Mouse (Mus musculus) lung, embryonic 16.5 days (tissue): ENCODE results near the gene Gnb1l. TPM values are rescaled to one million over a fixed set of nuclear protein-coding genes. Genes with fewer than 3 reads are reported as not detected.

Experiments used
- ATAC-seq: fragments of 200-750 bp; cut with Nextera tagmentation; 2 replicates; pipeline ENCODE4 v1.8.0; 2017; ENCODE audit warnings: low read depth, mild to moderate bottlenecking, moderate library complexity
- H3K27ac ChIP-seq: fragments of 300-500 bp; sonication (generic); 2 replicates; pipeline ENCODE4 v1.5.1; 2014; ENCODE audit warnings: mild to moderate bottlenecking, control low read depth, low read length
- H3K27me3 ChIP-seq: fragments of 300-500 bp; sonication (generic); 2 replicates; pipeline ENCODE4 v1.6.1; 2014; ENCODE audit warnings: low read depth, low read length, mixed read lengths; ENCODE audit not compliant: control insufficient read depth, insufficient read depth
- H3K36me3 ChIP-seq: fragments of 300-500 bp; sonication (generic); 2 replicates; pipeline ENCODE4 v1.6.1; 2014; ENCODE audit warnings: low read length; ENCODE audit not compliant: control insufficient read depth, insufficient read depth
- H3K4me1 ChIP-seq: fragments of 300-500 bp; sonication (generic); replicated peaks from 2 replicates; pipeline ENCODE4 v1.6.1; 2014; ENCODE audit warnings: low read length, mixed read lengths; ENCODE audit not compliant: control insufficient read depth, insufficient read depth
- H3K4me2 ChIP-seq: fragments of 300-500 bp; sonication (generic); 2 replicates; pipeline ENCODE4 v1.6.1; 2014; ENCODE audit warnings: low read depth, low read length, control low read depth
- H3K4me3 ChIP-seq: fragments of 300-500 bp; sonication (generic); 2 replicates; pipeline ENCODE4 v1.5.1; 2014; ENCODE audit warnings: mild to moderate bottlenecking, low read length, control low read depth
- H3K9ac ChIP-seq: fragments of 300-500 bp; sonication (generic); 2 replicates; pipeline ENCODE4 v1.6.1; 2014; ENCODE audit warnings: low read length, control low read depth
- H3K9me3 ChIP-seq: fragments of 300-500 bp; sonication (generic); 2 replicates; pipeline ENCODE4 v1.6.1; 2016; ENCODE audit warnings: low read length; ENCODE audit not compliant: control insufficient read depth
- WGBS: fragments of 180-500 bp; shearing (Covaris S2); extraction: QIAGEN DNeasy Blood & Tissue Kit; methylation state at CpG from one replicate; pipeline ENCODE4 v1.1.7; 2014; 5-methylcytosine and 5-hydroxymethylcytosine counted together
- polyA plus RNA-seq: library from polyadenylated mRNA; unstranded; fragments of >200 nt; fragmentation: Nextera tagmentation; extraction: Ambion mirVana; gene quantifications from 2 replicates; pipeline ENCODE4 v1.2.1, GENCODE M21; 2015

Gene Gnb1l
- 14.1 and 14.3 TPM in 2 replicates for polyA plus RNA-seq

GRCm38 (mm10) chr16:18498558-18498990 is at the start of gene Gnb1l, which contains the start of gene Rtl10:
TSS of gene Gnb1l (plus strand) at chr16:18498713.
TSS of gene Rtl10 (plus strand) at chr16:18498901.
- H3K27me3 ChIP-seq, result no peaks in the 10 kb centered on the region
- H3K36me3 ChIP-seq, result peaks cover 6% of the 10 kb centered on the region
- H3K9me3 ChIP-seq, result no peaks in the 10 kb centered on the region
- peak within 1 kb of the TSS; percentile 91 for H3K9ac ChIP-seq
- peak; percentile 98 for ATAC-seq
- WGBS, result under 1% methylated on average over 47 of the region's 51 CpGs
- H3K27ac ChIP-seq, result peak within 1 kb of the TSS; percentile 91
- peaks cover 14% of the 10 kb centered on the region for H3K4me1 ChIP-seq
- peak within 1 kb of the TSS; percentile 96 for H3K4me3 ChIP-seq
- peak within 1 kb of the TSS; percentile 87 for H3K4me2 ChIP-seq

- H3K9me3 ChIP-seq, result no peaks in the 10 kb centered on the region
- H3K27me3 ChIP-seq, result no peaks in the 10 kb centered on the region
- H3K9ac ChIP-seq, result no peak overlapping the region
- no peak overlapping the region for H3K4me2 ChIP-seq
- H3K4me1 ChIP-seq, result no peaks in the 10 kb centered on the region; the same call in 1 of the 2 replicates
- no peak overlapping the region for H3K4me3 ChIP-seq
- H3K27ac ChIP-seq, result no peak overlapping the region
- no peak for ATAC-seq
- H3K36me3 ChIP-seq, result no peaks in the 10 kb centered on the region
- 87% methylated on average over 4 of the region's 4 CpGs for WGBS
Measured at GRCm38 (mm10) chr16:18449005-18449404, 49.5 kb upstream of the Gnb1l start.

- no peaks in the 10 kb centered on the region for H3K27me3 ChIP-seq
- no peaks in the 10 kb centered on the region for H3K36me3 ChIP-seq
- H3K9ac ChIP-seq, result no peak overlapping the region
- ATAC-seq, result 0 out of 2 replicates have a peak, but pooled peaks have one; percentile 39
- no peak overlapping the region for H3K4me2 ChIP-seq
- 48% methylated on average over 9 of the region's 9 CpGs for WGBS
- H3K9me3 ChIP-seq, result no peaks in the 10 kb centered on the region
- no peak overlapping the region for H3K27ac ChIP-seq
- H3K4me3 ChIP-seq, result no peak overlapping the region
- no peaks in the 10 kb centered on the region; the same call in 1 of the 2 replicates for H3K4me1 ChIP-seq
Measured at GRCm38 (mm10) chr16:18451486-18452181, 46.9 kb upstream of the Gnb1l start.

GRCm38 (mm10) chr16:18452361-18452862 is 46.1 kb upstream of the Gnb1l start:
- WGBS, result 77% methylated on average over 8 of the region's 8 CpGs
- no peak overlapping the region for H3K4me3 ChIP-seq

GRCm38 (mm10) chr16:18453846-18454245 is 44.7 kb upstream of the Gnb1l start:
- WGBS, result 47% methylated on average over 5 of the region's 5 CpGs
- Histone ChIP-seq H3K9ac (no peak overlapping the region), H3K27ac (no peak overlapping the region), H3K36me3 (no peaks in the 10 kb centered on the region), H3K4me2 (no peak overlapping the region), H3K27me3 (no peaks in the 10 kb centered on the region), H3K9me3 (no peaks in the 10 kb centered on the region), H3K4me3 (no peak overlapping the region), H3K4me1 (peaks cover 1% of the 10 kb centered on the region)
- ATAC-seq, result no peak

More at GRCm38 (mm10) chr16:18452361-18452862, 46.1 kb upstream of the Gnb1l start:
- no peaks in the 10 kb centered on the region for H3K27me3 ChIP-seq
- H3K36me3 ChIP-seq, result no peaks in the 10 kb centered on the region
- H3K9ac ChIP-seq, result no peak overlapping the region
- H3K4me2 ChIP-seq, result no peak overlapping the region
- H3K4me1 ChIP-seq, result no peaks in the 10 kb centered on the region; the same call in 1 of the 2 replicates
- H3K9me3 ChIP-seq, result no peaks in the 10 kb centered on the region
- H3K27ac ChIP-seq, result no peak overlapping the region
- ATAC-seq, result no peak

- Histone ChIP-seq H3K4me2 (no peak overlapping the region), H3K27me3 (no peaks in the 10 kb centered on the region), H3K9ac (no peak overlapping the region), H3K36me3 (no peaks in the 10 kb centered on the region), H3K4me3 (no peak overlapping the region), H3K9me3 (no peaks in the 10 kb centered on the region), H3K4me1 (peaks cover 16% of the 10 kb centered on the region), H3K27ac (no peak overlapping the region)
- 74% methylated on average over 6 of the region's 6 CpGs for WGBS
- ATAC-seq, result no peak
Measured at GRCm38 (mm10) chr16:18455407-18455806, 43.1 kb upstream of the Gnb1l start.

GRCm38 (mm10) chr16:18458661-18459060 is 39.9 kb upstream of the Gnb1l start:
- Histone ChIP-seq H3K4me3 (no peak overlapping the region), H3K9ac (no peak overlapping the region), H3K9me3 (no peaks in the 10 kb centered on the region), H3K4me1 (peaks cover 16% of the 10 kb centered on the region), H3K27me3 (no peaks in the 10 kb centered on the region), H3K4me2 (no peak overlapping the region), H3K27ac (no peak overlapping the region), H3K36me3 (no peaks in the 10 kb centered on the region)
- no peak for ATAC-seq

- ATAC-seq, result peak; percentile 50
- Histone ChIP-seq H3K27me3 (no peaks in the 10 kb centered on the region), H3K9me3 (no peaks in the 10 kb centered on the region), H3K9ac (0 out of 2 replicates have a peak overlapping the region, but pooled peaks have one; percentile 0), H3K27ac (peak overlapping the region; percentile 67), H3K4me2 (peak overlapping the region; percentile 3), H3K4me3 (no peak overlapping the region), H3K36me3 (no peaks in the 10 kb centered on the region), H3K4me1 (peaks cover 19% of the 10 kb centered on the region)
- 15% methylated on average over 12 of the region's 12 CpGs for WGBS
Measured at GRCm38 (mm10) chr16:18459335-18459954, 39.1 kb upstream of the Gnb1l start.

- no peaks in the 10 kb centered on the region for H3K27me3 ChIP-seq
- H3K36me3 ChIP-seq, result no peaks in the 10 kb centered on the region
- H3K27ac ChIP-seq, result peak overlapping the region; percentile 67
- peak overlapping the region; percentile 3; the same call in 1 of the 2 replicates for H3K4me2 ChIP-seq
- ATAC-seq, result peak; percentile 75
- 11% methylated on average over 11 of the region's 11 CpGs for WGBS
- H3K4me3 ChIP-seq, result no peak overlapping the region
- no peak overlapping the region for H3K9ac ChIP-seq
- H3K9me3 ChIP-seq, result no peaks in the 10 kb centered on the region
- H3K4me1 ChIP-seq, result peaks cover 19% of the 10 kb centered on the region
Measured at GRCm38 (mm10) chr16:18459955-18460370, 38.5 kb upstream of the Gnb1l start.
